Mouse (Mus musculus) hindbrain, embryonic 16.5 days (tissue): Measurements from ENCODE around the gene Sacs. TPM values are rescaled to one million over a fixed set of nuclear protein-coding genes. Genes with fewer than 3 reads are reported as not detected.
"Not testable (repeated sequence)": the region's sequence is repeated elsewhere in the genome, so short reads cannot be mapped to it uniquely, and the experiment has no call there.

ENCODE experiments used
- ATAC-seq: fragments of 200-750 bp; cut with Nextera tagmentation; 2 replicates; pipeline ENCODE4 v1.8.0; 2017; ENCODE audit warnings: moderate TSS enrichment, moderate library complexity
- H3K27ac ChIP-seq: fragments of 300-500 bp; sonication (generic); 2 replicates; pipeline ENCODE4 v1.5.1; 2014; ENCODE audit warnings: low read depth, mild to moderate bottlenecking, control low read depth, low read length, moderate library complexity
- H3K27me3 ChIP-seq: fragments of 300-500 bp; sonication (generic); replicated peaks from 2 replicates; pipeline ENCODE4 v1.6.1; 2014; ENCODE audit warnings: low read length; ENCODE audit not compliant: control insufficient read depth, insufficient read depth
- H3K36me3 ChIP-seq: fragments of 300-500 bp; sonication (generic); 2 replicates; pipeline ENCODE4 v1.6.1; 2014; ENCODE audit warnings: mild to moderate bottlenecking, low read length, moderate library complexity, mixed read lengths; ENCODE audit not compliant: control insufficient read depth, insufficient read depth
- H3K4me1 ChIP-seq: fragments of 300-500 bp; sonication (generic); 2 replicates; pipeline ENCODE4 v1.6.1; 2014; ENCODE audit warnings: low read depth, low read length; ENCODE audit not compliant: control insufficient read depth, insufficient read depth
- H3K4me2 ChIP-seq: fragments of 300-500 bp; sonication (generic); 2 replicates; pipeline ENCODE4 v1.6.1; 2014; ENCODE audit warnings: mild to moderate bottlenecking, low read length, control low read depth, moderate library complexity
- H3K4me3 ChIP-seq: fragments of 300-500 bp; sonication (generic); 2 replicates; pipeline ENCODE4 v1.5.1; 2014; ENCODE audit warnings: mild to moderate bottlenecking, low read length, control low read depth, moderate library complexity
- H3K9ac ChIP-seq: fragments of 300-500 bp; sonication (generic); 2 replicates; pipeline ENCODE4 v1.6.1; 2014; ENCODE audit warnings: low read depth, mild to moderate bottlenecking, control low read depth, low read length, moderate library complexity
- H3K9me3 ChIP-seq: fragments of 300-500 bp; sonication (generic); 2 replicates; pipeline ENCODE4 v1.6.1; 2014; ENCODE audit warnings: mild to moderate bottlenecking, low read length, moderate library complexity; ENCODE audit not compliant: control insufficient read depth
- WGBS: fragments of 180-500 bp; shearing (Covaris S2); extraction: QIAGEN DNeasy Blood & Tissue Kit; methylation state at CpG from one replicate; pipeline ENCODE4 v1.1.7; 2014; 5-methylcytosine and 5-hydroxymethylcytosine counted together
- polyA plus RNA-seq: library from polyadenylated mRNA; unstranded; fragments of >200 nt; fragmentation: Nextera tagmentation; extraction: Ambion mirVana; gene quantifications from 2 replicates; pipeline ENCODE4 v1.2.1, GENCODE M21; 2015

Gene Sacs
- polyA plus RNA-seq, 1 experiment from 2014 or later: 6.8 TPM

- no peaks in the 10 kb centered on the region for H3K36me3 ChIP-seq
- no peaks in the 10 kb centered on the region for H3K9me3 ChIP-seq
- no peak overlapping the region for H3K4me2 ChIP-seq
- no peak overlapping the region for H3K4me3 ChIP-seq
- no peaks in the 10 kb centered on the region for H3K4me1 ChIP-seq
- no peak for ATAC-seq
- H3K9ac ChIP-seq: no peak overlapping the region
- no peak overlapping the region for H3K27ac ChIP-seq
- 93% methylated on average over 6 of the region's 6 CpGs for WGBS
- no peaks in the 10 kb centered on the region for H3K27me3 ChIP-seq
These were observed 13.1 kb upstream of the Sacs start for GRCm38 (mm10) chr14:61125201-61125600.

DNA sequence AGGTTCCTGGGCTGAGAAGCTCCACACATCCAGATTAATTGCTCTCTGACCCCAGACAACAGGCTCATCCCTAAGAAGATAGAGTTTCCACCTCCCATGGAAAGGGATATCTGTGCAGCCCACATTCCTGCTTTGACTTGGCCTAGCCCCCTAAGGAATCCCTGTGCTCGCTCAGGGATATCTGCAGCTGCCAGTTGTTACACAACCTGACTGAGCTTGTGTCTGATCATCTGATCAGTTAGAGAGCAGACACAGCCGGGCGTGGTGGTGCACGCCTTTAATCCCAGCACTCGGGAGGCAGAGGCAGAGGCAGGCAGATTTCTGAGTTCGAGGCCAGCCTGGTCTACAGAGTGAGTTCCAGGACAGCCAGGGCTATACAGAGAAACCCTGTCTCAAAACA is 10.9 kb upstream of the Sacs start:
- H3K9ac ChIP-seq, H3K4me2 ChIP-seq, H3K4me3 ChIP-seq, H3K4me1 ChIP-seq, H3K27me3 ChIP-seq, H3K9me3 ChIP-seq, H3K27ac ChIP-seq, ATAC-seq, H3K36me3 ChIP-seq: not testable (repeated sequence)
- WGBS: 91% methylated on average over 6 of the region's 6 CpGs

DNA sequence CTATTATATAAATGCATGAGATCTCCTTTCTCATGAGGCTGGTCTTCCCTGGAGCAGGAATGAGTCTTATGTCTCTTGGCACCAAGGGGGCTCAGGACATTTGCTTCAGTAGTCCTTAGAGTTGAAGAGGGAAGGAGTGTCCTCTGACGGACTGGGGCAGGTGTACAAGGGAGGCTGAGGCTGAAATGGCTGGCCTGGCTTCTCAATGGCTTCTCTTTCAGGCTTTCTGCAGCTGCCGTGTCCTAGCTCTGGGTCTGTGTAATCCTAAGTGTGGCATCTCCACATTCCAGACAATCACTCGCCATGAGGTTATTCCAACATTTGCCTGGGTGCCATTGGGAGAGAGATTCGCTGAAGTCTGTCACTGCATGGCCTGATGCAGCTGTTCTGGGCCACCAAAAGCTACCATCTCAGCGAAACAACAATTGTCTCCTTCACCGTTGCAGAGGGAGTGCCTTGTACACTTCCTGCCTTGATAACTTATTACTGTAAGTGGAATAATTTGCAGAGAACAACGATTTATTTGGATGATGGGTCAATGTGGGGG is 9.2 kb upstream of the Sacs start:
- no peak for ATAC-seq
- no peaks in the 10 kb centered on the region for H3K4me1 ChIP-seq
- H3K9ac ChIP-seq: no peak overlapping the region
- 81% methylated on average over 7 of the region's 7 CpGs for WGBS
- H3K9me3 ChIP-seq: no peaks in the 10 kb centered on the region
- no peak overlapping the region for H3K27ac ChIP-seq
- H3K4me2 ChIP-seq: no peak overlapping the region
- H3K36me3 ChIP-seq: no peaks in the 10 kb centered on the region
- H3K4me3 ChIP-seq: no peak overlapping the region
- H3K27me3 ChIP-seq: no peaks in the 10 kb centered on the region

- no peak for ATAC-seq
- H3K9ac ChIP-seq: no peak overlapping the region
- H3K4me1 ChIP-seq: peaks cover under 1% of the 10 kb centered on the region; the same call in 1 of the 2 replicates
- H3K27me3 ChIP-seq: no peaks in the 10 kb centered on the region
- H3K9me3 ChIP-seq: no peaks in the 10 kb centered on the region
- H3K36me3 ChIP-seq: no peaks in the 10 kb centered on the region
- no peak overlapping the region for H3K4me2 ChIP-seq
- no peak overlapping the region for H3K4me3 ChIP-seq
- H3K27ac ChIP-seq: no peak overlapping the region
- WGBS: 94% methylated on average over 1 of the region's 1 CpGs
These were observed 5.7 kb upstream of the Sacs start for GRCm38 (mm10) chr14:61132556-61132955.

- H3K36me3 ChIP-seq: no peaks in the 10 kb centered on the region
- no peak for ATAC-seq
- H3K9ac ChIP-seq: no peak overlapping the region
- no peaks in the 10 kb centered on the region for H3K27me3 ChIP-seq
- H3K4me3 ChIP-seq: no peak overlapping the region
- WGBS: 37% methylated on average over 5 of the region's 5 CpGs
- no peaks in the 10 kb centered on the region for H3K9me3 ChIP-seq
- no peak overlapping the region for H3K4me2 ChIP-seq
- peaks cover 11% of the 10 kb centered on the region for H3K4me1 ChIP-seq
- H3K27ac ChIP-seq: no peak overlapping the region
These were observed 3.8 kb upstream of the Sacs start for GRCm38 (mm10) chr14:61134381-61135030.

- Histone ChIP-seq H3K4me3 (no peak overlapping the region), H3K9ac (no peak overlapping the region), H3K4me2 (no peak overlapping the region), H3K36me3 (no peaks in the 10 kb centered on the region), H3K9me3 (no peaks in the 10 kb centered on the region), H3K27me3 (no peaks in the 10 kb centered on the region), H3K4me1 (peaks cover 13% of the 10 kb centered on the region), H3K27ac (peak overlapping the region; percentile 23)
- 64% methylated on average over 5 of the region's 5 CpGs for WGBS
- 0 out of 2 replicates have a peak, but pooled peaks have one; percentile 9 for ATAC-seq
These were observed 847 bp upstream of the Sacs start for GRCm38 (mm10) chr14:61137410-61137809.

DNA sequence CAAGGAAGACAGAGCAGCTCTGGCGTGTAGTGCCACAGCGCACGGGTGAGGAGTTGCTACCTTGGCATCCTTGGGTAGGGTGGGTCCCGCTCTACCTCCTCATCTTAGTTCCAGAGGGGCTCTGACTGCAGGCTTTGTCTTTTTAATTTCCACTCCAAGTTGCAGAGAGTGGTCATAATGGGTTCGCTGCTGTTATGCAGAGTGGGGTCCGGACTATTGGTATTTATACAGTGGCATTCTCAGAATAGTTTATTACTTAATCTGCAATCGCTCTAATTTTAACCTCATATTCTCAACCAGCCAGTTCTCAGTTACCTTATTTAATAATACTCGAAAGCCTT is 440 bp downstream of the Sacs start:
- no peak; the same call in 1 of the 2 replicates for ATAC-seq
- peak overlapping the region; percentile 62 for H3K4me3 ChIP-seq
- peak overlapping the region; percentile 74 for H3K4me2 ChIP-seq
- H3K9ac ChIP-seq: peak overlapping the region; percentile 87
- no peaks in the 10 kb centered on the region for H3K36me3 ChIP-seq
- H3K27ac ChIP-seq: peak overlapping the region; percentile 80
- no peaks in the 10 kb centered on the region for H3K9me3 ChIP-seq
- no peaks in the 10 kb centered on the region for H3K27me3 ChIP-seq
- WGBS: 13% methylated on average over 8 of the region's 8 CpGs
- peaks cover 13% of the 10 kb centered on the region for H3K4me1 ChIP-seq

- Histone ChIP-seq H3K36me3 (no peaks in the 10 kb centered on the region), H3K4me2 (no peak overlapping the region), H3K9ac (no peak overlapping the region), H3K4me1 (peaks cover 7% of the 10 kb centered on the region), H3K4me3 (no peak overlapping the region), H3K9me3 (no peaks in the 10 kb centered on the region), H3K27ac (no peak overlapping the region), H3K27me3 (no peaks in the 10 kb centered on the region)
- no peak for ATAC-seq
- WGBS: 66% methylated on average over 8 of the region's 8 CpGs
These were observed 5.1 kb downstream of the Sacs start for GRCm38 (mm10) chr14:61143358-61143757.

GRCm38 (mm10) chr14:61143869-61144268 is 5.6 kb downstream of the Sacs start:
- Histone ChIP-seq H3K27ac (no peak overlapping the region), H3K4me2 (no peak overlapping the region), H3K4me3 (no peak overlapping the region), H3K9me3 (no peaks in the 10 kb centered on the region), H3K36me3 (no peaks in the 10 kb centered on the region), H3K4me1 (peaks cover 7% of the 10 kb centered on the region), H3K27me3 (no peaks in the 10 kb centered on the region), H3K9ac (no peak overlapping the region)
- WGBS: 42% methylated on average over 11 of the region's 11 CpGs
- ATAC-seq: no peak
